Mouse (Mus musculus) G1E (cell line): ENCODE measurements at regions not wholly inside any gene's neighbourhood (a gene's known extent, or its start where the extent isn't known, plus 50 kb on each side); places are given as distances from the start of the nearest gene placed in this dataset.

ENCODE experiments used
- CTCF ChIP-seq: IDR thresholded peaks from 2 replicates; pipeline ENCODE4 v1.5.1; 2012; ENCODE audit warnings: low read depth, low read length, inconsistent platforms, mixed read lengths
- GATA1 ChIP-seq: IDR thresholded peaks from 2 replicates; pipeline ENCODE4 v1.6.1; 2012; ENCODE audit warnings: borderline replicate concordance, low read length, inconsistent platforms, mixed read lengths
- GATA2 ChIP-seq: IDR thresholded peaks from 2 replicates; pipeline ENCODE4 v1.6.1; 2012; ENCODE audit warnings: low read depth, low read length, inconsistent platforms, borderline replicate concordance
- POLR2AphosphoS5 ChIP-seq: IDR thresholded peaks from 2 replicates; pipeline ENCODE4 v1.6.1; 2012; ENCODE audit warnings: low read depth, low read length, inconsistent platforms; ENCODE audit not compliant: insufficient replicate concordance
- TAL1 ChIP-seq: conservative IDR thresholded peaks from 2 replicates; pipeline ENCODE4 v1.6.1; 2012; ENCODE audit warnings: low read depth, low read length, inconsistent platforms, mixed read lengths

- TF ChIP-seq GATA1 (no peak), CTCF (no peak), GATA2 (no peak), POLR2AphosphoS5 (no peak), TAL1 (no peak)
Observed at GRCm38 (mm10) chr1:61316736-61317135, 321.9 kb upstream of the Pard3b start.
